Mouse (Mus musculus): ENCODE data around the gene Tenm3. TPM values are rescaled to one million over a fixed set of nuclear protein-coding genes. Genes with fewer than 3 reads are reported as not detected.

The Tenm3 gene
- polyA plus RNA-seq, 1 experiment, result not detected

- TF ChIP-seq GATA1 (IDR thresholded peaks at IDR 0.05; ENCODE audit: low read length), result no peak
These were observed 113.0 kb downstream of the Tenm3 start for GRCm38 (mm10) chr8:48730701-48731100.

GRCm38 (mm10) chr8:48728833-48729690 lies 114.7 kb downstream of the Tenm3 start:
- TF ChIP-seq GATA1 (IDR thresholded peaks at IDR 0.05; ENCODE audit: low read length), result no peak

- no peak for TF ChIP-seq GATA1 (IDR thresholded peaks at IDR 0.05; ENCODE audit: low read length)
These were observed 115.7 kb downstream of the Tenm3 start for GRCm38 (mm10) chr8:48728006-48728405.

- no peak for TF ChIP-seq GATA1 (IDR thresholded peaks at IDR 0.05; ENCODE audit: low read length)
These were observed 121.0 kb downstream of the Tenm3 start for GRCm38 (mm10) chr8:48722744-48723143.

- no peak for TF ChIP-seq GATA1 (IDR thresholded peaks at IDR 0.05; ENCODE audit: low read length)
These were observed 121.4 kb downstream of the Tenm3 start for GRCm38 (mm10) chr8:48722318-48722717.

GRCm38 (mm10) chr8:48721376-48721775 lies 122.4 kb downstream of the Tenm3 start:
- no peak for TF ChIP-seq GATA1 (IDR thresholded peaks at IDR 0.05; ENCODE audit: low read length)

- TF ChIP-seq GATA1 (IDR thresholded peaks at IDR 0.05; ENCODE audit: low read length), result no peak
These were observed 128.1 kb downstream of the Tenm3 start for GRCm38 (mm10) chr8:48715616-48716015.

GRCm38 (mm10) chr8:48706666-48707065 lies 137.1 kb downstream of the Tenm3 start:
- TF ChIP-seq GATA1 (IDR thresholded peaks at IDR 0.05; ENCODE audit: low read length), result no peak

GRCm38 (mm10) chr8:48704885-48705515 lies 138.8 kb downstream of the Tenm3 start:
- TF ChIP-seq GATA1 (IDR thresholded peaks at IDR 0.05; ENCODE audit: low read length), result no peak

GRCm38 (mm10) chr8:48704485-48704884 lies 139.3 kb downstream of the Tenm3 start:
- TF ChIP-seq GATA1 (IDR thresholded peaks at IDR 0.05; ENCODE audit: low read length), result no peak

- TF ChIP-seq GATA1 (IDR thresholded peaks at IDR 0.05; ENCODE audit: low read length), result no peak
These were observed 152.9 kb downstream of the Tenm3 start for GRCm38 (mm10) chr8:48690665-48691395.

- no peak for TF ChIP-seq GATA1 (IDR thresholded peaks at IDR 0.05; ENCODE audit: low read length)
These were observed 155.0 kb downstream of the Tenm3 start for GRCm38 (mm10) chr8:48688706-48689105.

GRCm38 (mm10) chr8:48688188-48688587 lies 155.6 kb downstream of the Tenm3 start:
- TF ChIP-seq GATA1 (IDR thresholded peaks at IDR 0.05; ENCODE audit: low read length), result no peak

GRCm38 (mm10) chr8:48673476-48673875 lies 170.3 kb downstream of the Tenm3 start:
- no peak for TF ChIP-seq GATA1 (IDR thresholded peaks at IDR 0.05; ENCODE audit: low read length)

GRCm38 (mm10) chr8:48672471-48672870 lies 171.3 kb downstream of the Tenm3 start:
- no peak for TF ChIP-seq GATA1 (IDR thresholded peaks at IDR 0.05; ENCODE audit: low read length)

GRCm38 (mm10) chr8:48671318-48671717 lies 172.4 kb downstream of the Tenm3 start:
- TF ChIP-seq GATA1 (IDR thresholded peaks at IDR 0.05; ENCODE audit: low read length), result no peak
